Mouse (Mus musculus) C2C12 (cell line): ENCODE measurements around the gene Adamts9.

ENCODE experiments used
- CTCF ChIP-seq: IDR thresholded peaks from one replicate; pipeline ENCODE4 v1.5.1; 2011; ENCODE audit not compliant: control insufficient read depth, insufficient read depth, insufficient read length
- USF1 ChIP-seq: IDR thresholded peaks from one replicate; pipeline ENCODE4 v1.6.1; 2011; ENCODE audit warnings: low read depth, mild to moderate bottlenecking, control low read depth, moderate library complexity

GRCm38 (mm10) chr6:92857761-92858160, 85.5 kb downstream of the Adamts9 start:
- no peak for TF ChIP-seq CTCF
- TF ChIP-seq USF1, result no peak
